7 mouse cellular contexts compared by ENCODE assay signal in the genomic region with DNA sequence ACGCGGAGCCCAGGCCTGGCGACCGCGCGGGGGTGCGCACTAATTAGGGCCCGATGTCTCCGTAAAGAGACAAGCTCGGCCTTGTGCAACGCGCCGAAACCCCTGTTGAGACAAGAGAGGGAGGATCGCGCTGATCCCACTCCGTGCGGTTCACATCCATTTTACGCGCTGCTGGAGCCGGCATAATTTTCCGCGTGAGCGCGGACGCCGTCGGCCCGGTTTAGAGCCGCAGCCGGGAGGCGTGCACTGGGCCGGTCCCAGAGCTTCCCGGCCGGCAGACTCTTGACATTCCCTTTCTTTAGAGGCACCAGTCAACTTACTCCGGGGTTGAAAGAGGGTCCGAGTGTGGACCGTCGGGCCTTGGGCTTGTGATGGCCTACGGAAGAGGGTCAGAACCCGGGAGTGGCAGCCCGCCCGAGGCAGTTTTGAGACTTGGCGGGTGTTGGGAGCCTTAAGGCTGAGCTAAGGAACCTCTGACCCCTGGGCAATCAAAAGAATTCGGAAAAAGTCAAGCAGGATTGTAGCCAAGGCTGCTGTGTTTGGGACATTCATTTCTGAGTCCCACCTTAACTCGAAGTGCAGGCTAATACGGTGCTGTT. TPM values are rescaled to one million over a fixed set of nuclear protein-coding genes. Genes with fewer than 3 reads are reported as not detected.
A peak's percentile ranks its signal among the peaks of the same experiment; 100 is the strongest.
DNase-seq lines count a peak whose midpoint lies in the region; ATAC-seq and TF ChIP-seq lines count a peak whose summit lies in the region.

No protein-coding gene starts in this region.

- WGBS in lung, postnatal 0 days: 1% methylated on average over 44 of the region's 46 CpGs
- under 1% methylated on average over 46 of the region's 46 CpGs for WGBS in limb, embryonic 10.5 days
- WGBS in neural tube, embryonic 14.5 days: 1% methylated on average over 46 of the region's 46 CpGs

- peak overlapping the region; percentile 85 for H3K27ac ChIP-seq in lung, postnatal 0 days (ENCODE audit: low read length)
- H3K27ac ChIP-seq in embryonic fibroblast, embryonic 13.5 days (ENCODE audit: insufficient read depth, low read length): peak overlapping the region; percentile 23; the same call in 1 of the 2 replicates
- peak overlapping the region; percentile 94 for H3K27ac ChIP-seq in limb, embryonic 10.5 days
- H3K27ac ChIP-seq in neural tube, embryonic 14.5 days (ENCODE audit: low read depth, low read length): peak overlapping the region; percentile 96

- no peaks in the 10 kb centered on the region for H3K9me3 ChIP-seq in lung, postnatal 0 days (ENCODE audit: low read length)
- no peaks in the 10 kb centered on the region for H3K9me3 ChIP-seq in limb, embryonic 10.5 days (replicated peaks)
- H3K9me3 ChIP-seq in neural tube, embryonic 14.5 days (ENCODE audit: control insufficient read depth, low read length): no peaks in the 10 kb centered on the region

- DNase-seq in lung, postnatal 0 days (ENCODE audit: low spot score): peak; percentile 68
- no peak for DNase-seq in lung, postnatal 14 days
- no peak for DNase-seq in limb, embryonic 10.5 days (ENCODE audit: low spot score)
- DNase-seq in adrenal gland, postnatal 4 days (ENCODE audit: low spot score in 2 of 2): no peak
- no peak for DNase-seq in left cerebral cortex, adult 9 months (ENCODE audit: low spot score in 2 of 2)

- TF ChIP-seq POLR2A in embryonic fibroblast, embryonic 13.5 days (IDR thresholded peaks at IDR 0.05; ENCODE audit: low read depth, low read length): no peak

- TF ChIP-seq CTCF in lung, postnatal 0 days (IDR thresholded peaks at IDR 0.05): no peak
- no peak for TF ChIP-seq CTCF in embryonic fibroblast, embryonic 13.5 days (IDR thresholded peaks at IDR 0.05; ENCODE audit: borderline replicate concordance, insufficient read depth, low read length)

- H3K4me1 ChIP-seq in lung, postnatal 0 days (ENCODE audit: insufficient read depth, low read depth, low read length): peaks cover 4% of the 10 kb centered on the region
- H3K4me1 ChIP-seq in embryonic fibroblast, embryonic 13.5 days (ENCODE audit: control insufficient read depth, insufficient read depth, low read length): no peaks in the 10 kb centered on the region
- peaks cover 47% of the 10 kb centered on the region for H3K4me1 ChIP-seq in limb, embryonic 10.5 days
- H3K4me1 ChIP-seq in neural tube, embryonic 14.5 days (ENCODE audit: control insufficient read depth, insufficient read depth, low read length): peaks cover 11% of the 10 kb centered on the region

- H3K4me3 ChIP-seq in lung, postnatal 0 days (ENCODE audit: low read depth, low read length): peak overlapping the region; percentile 64
- H3K4me3 ChIP-seq in embryonic fibroblast, embryonic 13.5 days (ENCODE audit: insufficient read depth, low read length): peak overlapping the region; percentile 47
- peak overlapping the region; percentile 90 for H3K4me3 ChIP-seq in limb, embryonic 10.5 days
- H3K4me3 ChIP-seq in neural tube, embryonic 14.5 days (ENCODE audit: low read depth, low read length): peak overlapping the region; percentile 47

- peak overlapping the region; percentile 40; the same call in 1 of the 2 replicates for H3K9ac ChIP-seq in lung, postnatal 0 days (replicated peaks; ENCODE audit: low read depth)
- H3K9ac ChIP-seq in neural tube, embryonic 14.5 days (replicated peaks; ENCODE audit: low read depth, low read length): peak overlapping the region; percentile 59

- no peaks in the 10 kb centered on the region for H3K36me3 ChIP-seq in lung, postnatal 0 days (ENCODE audit: insufficient read depth, low read length)
- H3K36me3 ChIP-seq in limb, embryonic 10.5 days: no peaks in the 10 kb centered on the region
- no peaks in the 10 kb centered on the region for H3K36me3 ChIP-seq in neural tube, embryonic 14.5 days (ENCODE audit: control insufficient read depth, insufficient read depth, low read length)

- peak; percentile 14 for ATAC-seq in lung, postnatal 0 days
- peak; percentile 66 for ATAC-seq in neural tube, embryonic 14.5 days (ENCODE audit: low read depth)

- H3K4me2 ChIP-seq in lung, postnatal 0 days (replicated peaks; ENCODE audit: low read depth, low read length): peak overlapping the region; percentile 70
- peak overlapping the region; percentile 54 for H3K4me2 ChIP-seq in neural tube, embryonic 14.5 days (ENCODE audit: low read depth, low read length)

- H3K27me3 ChIP-seq in lung, postnatal 0 days (replicated peaks; ENCODE audit: insufficient read depth, low read length): no peaks in the 10 kb centered on the region
- peaks cover 16% of the 10 kb centered on the region for H3K27me3 ChIP-seq in limb, embryonic 10.5 days (ENCODE audit: low read depth, poor library complexity, severe bottlenecking)
- H3K27me3 ChIP-seq in neural tube, embryonic 14.5 days (ENCODE audit: control insufficient read depth, insufficient read depth, low read length): no peaks in the 10 kb centered on the region

- no peak for TF ChIP-seq EP300 in lung, postnatal 0 days (IDR thresholded peaks at IDR 0.05)

RNA-seq across cellular contexts. Expression of gene Tle4, which starts 0.9 kb away (rescaled TPM):
- 12.1 and 12.9 TPM in 2 replicates for polyA plus RNA-seq in lung, postnatal 0 days (2015; fragmentation: Nextera tagmentation; extraction: Ambion mirVana)
- polyA plus RNA-seq in embryonic fibroblast, embryonic 13.5 days (2011; ENCODE audit: insufficient read length, low read depth, missing spikeins): 7.1 and 7.2 TPM in 2 replicates
- polyA plus RNA-seq in limb, embryonic 10.5 days (2016; fragmentation: Nextera tagmentation; extraction: Ambion mirVana): 15.5 and 16.7 TPM in 2 replicates
- 27.0 and 28.4 TPM in 2 replicates for polyA plus RNA-seq in neural tube, embryonic 14.5 days (2014; fragmentation: Nextera tagmentation; extraction: Ambion mirVana)
- 10 to 100 TPM; 15.6 to 18.5 TPM for total RNA-seq in adrenal gland, postnatal 4 days (2021)

Comparison
In these comparisons a context has a peak if more than half of its experiments do, and no peak if none do; other contexts are left out.
1. H3K27ac ChIP-seq: peak in every context shown above with its lines; median percentile 96 in neural tube, embryonic 14.5 days; 94 in limb, embryonic 10.5 days; 85 in lung, postnatal 0 days; 23 in embryonic fibroblast, embryonic 13.5 days.